Mouse (Mus musculus) frontal cortex, adult (tissue): ENCODE measurements at regions not wholly inside any gene's neighbourhood (a gene's known extent, or its start where the extent isn't known, plus 50 kb on each side); places are given as distances from the start of the nearest gene placed in this dataset.

Experiments
- ATAC-seq: cut with Nextera tagmentation; 2 replicates; pipeline ENCODE4 v1.9.2; 2017; ENCODE audit warnings: mild to moderate bottlenecking, moderate library complexity, mixed read lengths; ENCODE audit not compliant: low TSS enrichment

- ATAC-seq = peak; percentile 97
Observed at GRCm38 (mm10) chr9:66646226-66646625, 53.3 kb upstream of the Usp3 start.

- no peak for ATAC-seq
Observed at GRCm38 (mm10) chr9:66651306-66651705, 58.4 kb upstream of the Usp3 start.

- ATAC-seq = no peak
Observed at GRCm38 (mm10) chr9:66657116-66657758, 56.2 kb upstream of the Car12 start.

DNA sequence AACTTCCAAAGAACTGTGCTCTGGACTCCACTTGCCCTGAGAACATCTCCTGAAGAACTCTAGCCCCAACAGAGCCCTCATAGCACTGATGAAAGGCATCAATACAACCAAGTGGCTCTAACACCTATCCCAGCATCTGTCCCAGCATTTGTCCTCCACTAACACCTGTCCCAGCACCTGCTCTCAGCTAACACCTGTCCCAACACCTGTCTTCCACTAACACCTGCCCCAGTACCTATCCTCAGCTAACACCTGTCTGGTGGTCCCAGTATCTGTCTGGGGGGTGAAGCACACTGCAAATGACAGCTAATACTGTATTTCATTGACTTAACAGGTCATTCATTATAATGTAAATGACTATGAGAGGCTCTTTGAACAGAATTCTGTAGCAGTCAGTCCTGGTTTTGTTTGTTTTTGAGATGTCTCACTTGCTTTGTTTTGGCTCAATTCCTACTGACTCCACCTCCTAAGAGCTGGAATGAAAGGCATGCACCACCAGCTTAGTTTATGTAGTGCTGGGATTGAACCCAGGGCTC, 54.7 kb upstream of the Car12 start:
- no peak for ATAC-seq

DNA sequence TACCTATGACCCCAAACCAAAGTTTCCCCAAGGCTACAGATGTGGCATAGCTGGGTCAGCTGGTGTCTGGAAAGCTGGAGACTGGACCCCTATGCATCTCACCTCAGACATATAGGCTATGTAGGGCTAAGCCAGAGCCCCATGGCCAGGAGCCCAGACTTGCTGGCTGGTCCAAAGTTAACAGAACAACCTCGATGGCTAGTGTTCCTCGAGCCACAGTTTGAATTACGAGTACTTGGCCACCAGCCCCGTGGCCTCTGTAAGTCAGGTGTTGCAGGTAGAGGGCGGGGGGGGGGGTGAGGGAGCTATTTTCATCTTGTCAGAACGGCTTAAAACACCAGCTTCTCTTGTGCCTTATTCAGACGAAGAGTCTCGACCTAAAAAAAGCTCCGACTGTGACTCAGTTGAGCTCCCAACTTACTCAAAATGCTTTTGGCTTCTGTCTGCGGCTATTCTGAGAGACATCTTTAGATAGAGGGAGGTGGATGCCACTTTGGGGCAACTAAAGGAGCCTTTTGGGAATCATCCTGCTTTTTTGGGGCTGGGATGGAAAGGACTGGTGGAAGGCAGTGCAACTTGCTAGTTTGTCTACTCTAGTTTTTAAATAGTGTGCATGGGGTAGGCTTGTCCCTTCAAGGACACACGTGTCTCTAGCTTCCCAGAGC, 53.6 kb upstream of the Car12 start:
- peak; percentile 94 for ATAC-seq

DNA sequence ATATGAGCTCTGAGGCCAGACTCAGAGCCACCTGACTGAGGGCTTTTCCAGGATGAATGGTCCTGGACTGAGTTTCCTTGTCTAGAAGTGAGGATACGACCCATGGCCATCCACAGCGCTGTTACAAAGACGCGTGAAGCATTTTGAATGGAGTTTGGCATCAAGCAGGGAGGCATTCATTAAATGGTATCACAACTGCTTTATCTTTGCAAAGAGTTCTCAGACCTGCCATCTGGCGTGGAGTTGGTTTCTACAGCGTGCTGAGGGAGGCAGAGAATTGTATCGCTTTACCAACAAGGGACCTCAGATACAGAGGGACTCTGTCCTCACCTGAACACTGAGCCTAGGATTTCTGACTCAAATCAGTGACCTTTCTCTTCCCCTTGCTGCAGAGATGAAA, 51.9 kb upstream of the Car12 start:
- no peak for ATAC-seq

GRCm38 (mm10) chr9:66662443-66662842, 51.0 kb upstream of the Car12 start:
- ATAC-seq = no peak
